Mouse (Mus musculus) testis, adult 10 weeks (tissue): Measurements from ENCODE around the gene Gm8764. TPM values are rescaled to one million over a fixed set of nuclear protein-coding genes. Genes with fewer than 3 reads are reported as not detected.

ENCODE experiments used
- polyA plus RNA-seq: library from polyadenylated mRNA; stranded (reverse); fragments of 350-450 nt; fragmentation: Illumina TruSeq; extraction: RNeasy Lipid Tissue Mini Kit (QIAGEN cat#74804); gene quantifications from one replicate; pipeline ENCODE4 v1.2.3, GENCODE M21; 2014; ENCODE audit warnings: low read depth, low replicate concordance

Gm8764 gene
- polyA plus RNA-seq: not detected

GRCm38 (mm10) chr10:104159706-104160105, at the start of gene Gm8764:
Gm8764 (plus strand) TSS chr10:104160006.

GRCm38 (mm10) chr10:104142687-104143086, 17.1 kb upstream of the Gm8764 start, which contains the start of gene Gm21293:
Gm21293 (plus strand) TSS chr10:104142987.

GRCm38 (mm10) chr10:104151197-104151596, 8.6 kb upstream of the Gm8764 start, which contains the start of gene Gm6763:
Gm6763 (plus strand) TSS chr10:104151497.

GRCm38 (mm10) chr10:104168215-104168614, 8.4 kb downstream of the Gm8764 start, which contains the start of gene Gm21304:
Gm21304 (plus strand) TSS chr10:104168515.

GRCm38 (mm10) chr10:104176724-104177123, 16.9 kb downstream of the Gm8764 start, which contains the start of gene Gm21312:
Gm21312 (plus strand) TSS chr10:104177024.

GRCm38 (mm10) chr10:104185233-104185632, 25.4 kb downstream of the Gm8764 start, which contains the start of gene Gm20765:
Gm20765 (plus strand) TSS chr10:104185533.

GRCm38 (mm10) chr10:104193742-104194141, 33.9 kb downstream of the Gm8764 start, which contains the start of gene Gm4340:
Gm4340 (plus strand) TSS chr10:104194042.

Other genes with a start within 250 kb of the Gm8764 start
- gene Gm21293, start 17.0 kb upstream of the Gm8764 start, polyA plus RNA-seq: not detected
- not detected for gene Gm6763, start 8.5 kb upstream of the Gm8764 start, polyA plus RNA-seq
- gene Gm21304, start 8.5 kb downstream of the Gm8764 start, polyA plus RNA-seq: not detected
- not detected for gene Gm21312, start 17.0 kb downstream of the Gm8764 start, polyA plus RNA-seq
- gene Gm20765, start 25.5 kb downstream of the Gm8764 start, polyA plus RNA-seq: not detected
- not detected for gene Gm4340, start 34.0 kb downstream of the Gm8764 start, polyA plus RNA-seq